Mouse (Mus musculus): ENCODE results near the gene Sdad1. TPM values are rescaled to one million over a fixed set of nuclear protein-coding genes. Genes with fewer than 3 reads are reported as not detected.

Sdad1 gene
- polyA plus RNA-seq, 1 experiment = 7.5 TPM

DNA sequence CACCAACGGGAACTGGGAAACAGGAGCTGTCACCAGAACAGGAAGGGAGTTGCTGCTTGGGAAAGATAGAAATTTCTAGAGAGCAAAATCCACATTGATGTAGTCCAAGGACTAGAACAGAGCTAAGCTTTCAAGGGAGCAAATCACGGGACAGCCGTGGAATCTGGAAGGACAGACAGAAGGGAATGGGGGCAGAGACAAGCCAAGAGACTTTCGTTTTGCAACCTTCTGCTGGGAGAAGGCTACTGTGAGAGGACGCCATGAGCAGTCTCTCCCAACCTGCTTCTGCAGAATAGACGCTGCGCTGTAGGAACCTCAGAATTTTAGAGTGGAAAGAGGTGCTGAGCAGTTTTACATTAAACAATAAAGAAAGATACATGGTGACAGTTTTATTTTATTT lies 39.5 kb upstream of the Sdad1 start:
- no peak overlapping the region for H3ac ChIP-seq (ENCODE audit: control insufficient read depth, insufficient read length)
- no peak overlapping the region for H3K4me2 ChIP-seq (ENCODE audit: low read depth)
- peaks cover under 1% of the 10 kb centered on the region for H3K27me3 ChIP-seq (ENCODE audit: control insufficient read depth, insufficient read depth, insufficient read length)
- no peak overlapping the region for H3K4me3 ChIP-seq
- TF ChIP-seq MYOG (IDR thresholded peaks at IDR 0.05; ENCODE audit: control insufficient read depth in 1 of 3, insufficient read depth in 1 of 3, insufficient read length in 2 of 3, low read depth in 2 of 3) = no peak
- no peak for TF ChIP-seq CEBPB (IDR thresholded peaks at IDR 0.05; ENCODE audit: insufficient read depth, poor library complexity, severe bottlenecking)
- no peak for TF ChIP-seq E2F4 (IDR thresholded peaks at IDR 0.05; ENCODE audit: insufficient read depth)
- no peak for TF ChIP-seq SRF (IDR thresholded peaks at IDR 0.05; ENCODE audit: control insufficient read depth, insufficient read length, low read depth)
- no peak for TF ChIP-seq MAX (IDR thresholded peaks at IDR 0.05; ENCODE audit: low read depth)
- no peak for TF ChIP-seq POLR2A (IDR thresholded peaks at IDR 0.05; ENCODE audit: insufficient read length, low read depth)
- TF ChIP-seq REST (IDR thresholded peaks at IDR 0.05; ENCODE audit: insufficient read depth, insufficient read length) = no peak
- no peak for TF ChIP-seq USF1 (IDR thresholded peaks at IDR 0.05; ENCODE audit: low read depth)
- no peak for TF ChIP-seq TCF12 (IDR thresholded peaks at IDR 0.05; ENCODE audit: insufficient read depth, poor library complexity, severe bottlenecking)
- no peak for TF ChIP-seq POLR2AphosphoS2 (IDR thresholded peaks at IDR 0.05; ENCODE audit: insufficient read length, low read depth)
- no peak for TF ChIP-seq MYOD1 (IDR thresholded peaks at IDR 0.05; ENCODE audit: control insufficient read depth in 1 of 3, insufficient read length in 2 of 3, low read depth in 2 of 3)
- no peak for TF ChIP-seq TCF3 (IDR thresholded peaks at IDR 0.05; ENCODE audit: insufficient read length, low read depth)
- no peaks in the 10 kb centered on the region for H3K79me2 ChIP-seq (ENCODE audit: control insufficient read depth, insufficient read depth)
- H3K36me3 ChIP-seq (ENCODE audit: control insufficient read depth, insufficient read depth) = no peaks in the 10 kb centered on the region

DNA sequence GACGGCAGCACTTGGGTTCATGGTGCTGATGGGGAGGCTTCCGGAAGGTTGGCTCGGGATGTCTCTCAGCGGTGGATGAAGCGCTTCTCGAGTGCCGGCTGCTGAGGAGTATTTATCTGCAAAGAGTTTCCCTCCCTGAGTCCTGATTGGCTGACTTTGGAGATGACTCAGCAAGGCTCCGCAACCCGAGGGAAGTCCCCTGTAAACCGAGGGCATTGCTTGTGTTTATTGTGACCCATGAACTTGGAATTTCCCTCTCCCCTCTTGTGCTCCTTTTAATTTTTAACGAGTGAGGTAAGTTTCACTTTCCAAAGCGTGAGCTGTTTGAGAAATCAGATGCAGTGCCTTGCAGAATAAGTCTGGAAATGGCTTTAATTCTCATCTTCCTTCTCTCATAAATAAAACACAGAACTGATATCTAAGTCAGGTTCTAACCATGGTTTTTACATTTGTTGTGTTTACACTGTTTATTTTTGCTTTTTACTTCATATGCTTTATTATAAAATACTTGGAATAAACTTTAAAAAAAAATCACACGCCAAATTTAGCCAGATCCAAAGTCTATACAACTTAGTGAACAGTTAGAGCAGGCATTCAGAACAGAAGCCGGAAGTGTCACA lies 38.6 kb upstream of the Sdad1 start, which contains the start of gene Cxcl10:
Gene Cxcl10, minus strand, starts transcription at position 96 of the 620 bp plus-strand sequence.
- no peak within 1 kb of the TSS for H3K4me3 ChIP-seq
- TF ChIP-seq MYOG (IDR thresholded peaks at IDR 0.05; ENCODE audit: control insufficient read depth in 1 of 3, insufficient read depth in 1 of 3, insufficient read length in 2 of 3, low read depth in 2 of 3) (no peak), E2F4 (IDR thresholded peaks at IDR 0.05; ENCODE audit: insufficient read depth) (peak; percentile 74)
- H3K36me3 ChIP-seq (ENCODE audit: control insufficient read depth, insufficient read depth) = no peaks in the 10 kb centered on the region
- H3ac ChIP-seq (ENCODE audit: control insufficient read depth, insufficient read length) = no peak within 1 kb of the TSS
- peaks cover 7% of the 10 kb centered on the region for H3K27me3 ChIP-seq (ENCODE audit: control insufficient read depth, insufficient read depth, insufficient read length)
- H3K79me2 ChIP-seq (ENCODE audit: control insufficient read depth, insufficient read depth) = no peaks in the 10 kb centered on the region
- H3K4me2 ChIP-seq (ENCODE audit: low read depth) = peak within 1 kb of the TSS; percentile 87

- no peak overlapping the region for H3K4me2 ChIP-seq (ENCODE audit: low read depth)
- H3ac ChIP-seq (ENCODE audit: control insufficient read depth, insufficient read length) = no peak overlapping the region
- TF ChIP-seq POLR2AphosphoS2 (IDR thresholded peaks at IDR 0.05; ENCODE audit: insufficient read length, low read depth) (no peak), MAX (IDR thresholded peaks at IDR 0.05; ENCODE audit: low read depth) (no peak), E2F4 (IDR thresholded peaks at IDR 0.05; ENCODE audit: insufficient read depth) (no peak), TCF3 (IDR thresholded peaks at IDR 0.05; ENCODE audit: insufficient read length, low read depth) (no peak), TCF12 (IDR thresholded peaks at IDR 0.05; ENCODE audit: insufficient read depth, poor library complexity, severe bottlenecking) (no peak), REST (IDR thresholded peaks at IDR 0.05; ENCODE audit: insufficient read depth, insufficient read length) (no peak), SRF (IDR thresholded peaks at IDR 0.05; ENCODE audit: control insufficient read depth, insufficient read length, low read depth) (no peak), POLR2A (IDR thresholded peaks at IDR 0.05; ENCODE audit: insufficient read length, low read depth) (no peak), MYOD1 (IDR thresholded peaks at IDR 0.05; ENCODE audit: control insufficient read depth in 1 of 3, insufficient read length in 2 of 3, low read depth in 2 of 3) (no peak), CEBPB (IDR thresholded peaks at IDR 0.05; ENCODE audit: insufficient read depth, poor library complexity, severe bottlenecking) (no peak), MYOG (IDR thresholded peaks at IDR 0.05; ENCODE audit: control insufficient read depth in 1 of 3, insufficient read depth in 1 of 3, insufficient read length in 2 of 3, low read depth in 2 of 3) (no peak), USF1 (IDR thresholded peaks at IDR 0.05; ENCODE audit: low read depth) (no peak)
- no peaks in the 10 kb centered on the region for H3K36me3 ChIP-seq (ENCODE audit: control insufficient read depth, insufficient read depth)
- H3K79me2 ChIP-seq (ENCODE audit: control insufficient read depth, insufficient read depth) = no peaks in the 10 kb centered on the region
- peaks cover 19% of the 10 kb centered on the region for H3K27me3 ChIP-seq (ENCODE audit: control insufficient read depth, insufficient read depth, insufficient read length)
- no peak overlapping the region for H3K4me3 ChIP-seq
These were observed 34.7 kb upstream of the Sdad1 start for GRCm38 (mm10) chr5:92345006-92345405.

DNA sequence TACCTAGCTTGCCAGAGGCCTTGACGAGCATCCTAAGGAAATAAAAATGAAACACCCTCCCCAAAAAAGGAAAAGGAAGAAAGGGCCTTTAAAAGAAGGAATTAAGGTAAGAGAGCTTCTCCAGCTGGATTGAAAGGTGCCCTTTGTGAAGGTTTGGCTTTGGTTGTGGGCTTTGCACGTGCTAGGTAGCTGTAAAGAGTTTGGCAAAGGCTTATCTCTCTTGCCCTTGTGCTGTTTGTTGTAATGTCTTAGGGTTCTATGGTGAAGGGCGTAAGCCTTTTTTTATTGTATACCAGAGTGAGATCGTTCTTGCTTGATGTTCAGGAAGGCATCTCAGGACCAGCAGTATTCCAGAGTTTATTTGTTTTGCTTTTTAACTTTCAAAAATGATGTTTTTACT lies 30.3 kb upstream of the Sdad1 start:
- H3K79me2 ChIP-seq (ENCODE audit: control insufficient read depth, insufficient read depth) = no peaks in the 10 kb centered on the region
- H3ac ChIP-seq (ENCODE audit: control insufficient read depth, insufficient read length) = no peak overlapping the region
- H3K27me3 ChIP-seq (ENCODE audit: control insufficient read depth, insufficient read depth, insufficient read length) = peaks cover 28% of the 10 kb centered on the region
- no peak overlapping the region for H3K4me2 ChIP-seq (ENCODE audit: low read depth)
- H3K4me3 ChIP-seq = no peak overlapping the region
- no peaks in the 10 kb centered on the region for H3K36me3 ChIP-seq (ENCODE audit: control insufficient read depth, insufficient read depth)
- TF ChIP-seq MAX (IDR thresholded peaks at IDR 0.05; ENCODE audit: low read depth) (no peak), MYOG (IDR thresholded peaks at IDR 0.05; ENCODE audit: control insufficient read depth in 1 of 3, insufficient read depth in 1 of 3, insufficient read length in 2 of 3, low read depth in 2 of 3) (no peak), USF1 (IDR thresholded peaks at IDR 0.05; ENCODE audit: low read depth) (no peak)

GRCm38 (mm10) chr5:92336743-92337142 lies 26.5 kb upstream of the Sdad1 start:
- H3K4me3 ChIP-seq = no peak overlapping the region
- H3K27me3 ChIP-seq (ENCODE audit: control insufficient read depth, insufficient read depth, insufficient read length) = peaks cover 22% of the 10 kb centered on the region
- no peaks in the 10 kb centered on the region for H3K36me3 ChIP-seq (ENCODE audit: control insufficient read depth, insufficient read depth)
- H3K4me2 ChIP-seq (ENCODE audit: low read depth) = no peak overlapping the region
- H3ac ChIP-seq (ENCODE audit: control insufficient read depth, insufficient read length) = no peak overlapping the region
- no peaks in the 10 kb centered on the region for H3K79me2 ChIP-seq (ENCODE audit: control insufficient read depth, insufficient read depth)
- TF ChIP-seq MYOG (IDR thresholded peaks at IDR 0.05; ENCODE audit: control insufficient read depth in 1 of 3, insufficient read depth in 1 of 3, insufficient read length in 2 of 3, low read depth in 2 of 3) = no peak
- TF ChIP-seq POLR2A (IDR thresholded peaks at IDR 0.05; ENCODE audit: insufficient read length, low read depth) = no peak
- TF ChIP-seq E2F4 (IDR thresholded peaks at IDR 0.05; ENCODE audit: insufficient read depth) = no peak
- no peak for TF ChIP-seq CEBPB (IDR thresholded peaks at IDR 0.05; ENCODE audit: insufficient read depth, poor library complexity, severe bottlenecking)
- TF ChIP-seq MAX (IDR thresholded peaks at IDR 0.05; ENCODE audit: low read depth) = no peak
- TF ChIP-seq MYOD1 (IDR thresholded peaks at IDR 0.05; ENCODE audit: control insufficient read depth in 1 of 3, insufficient read length in 2 of 3, low read depth in 2 of 3) = no peak
- TF ChIP-seq TCF12 (IDR thresholded peaks at IDR 0.05; ENCODE audit: insufficient read depth, poor library complexity, severe bottlenecking) = no peak
- TF ChIP-seq REST (IDR thresholded peaks at IDR 0.05; ENCODE audit: insufficient read depth, insufficient read length) = no peak
- no peak for TF ChIP-seq TCF3 (IDR thresholded peaks at IDR 0.05; ENCODE audit: insufficient read length, low read depth)
- TF ChIP-seq USF1 (IDR thresholded peaks at IDR 0.05; ENCODE audit: low read depth) = no peak
- TF ChIP-seq SRF (IDR thresholded peaks at IDR 0.05; ENCODE audit: control insufficient read depth, insufficient read length, low read depth) = no peak
- no peak for TF ChIP-seq POLR2AphosphoS2 (IDR thresholded peaks at IDR 0.05; ENCODE audit: insufficient read length, low read depth)
